Mouse (Mus musculus): ENCODE data around the gene Ube2d1. TPM values are rescaled to one million over a fixed set of nuclear protein-coding genes. Genes with fewer than 3 reads are reported as not detected.
A peak's percentile ranks its signal among the peaks of the same experiment; 100 is the strongest.

The Ube2d1 gene
- polyA plus RNA-seq, 1 experiment: 34.0 TPM

- H3K79me3 ChIP-seq (ENCODE audit: low read depth): no peaks in the 10 kb centered on the region
- no peak overlapping the region for H3K4me3 ChIP-seq (ENCODE audit: insufficient read depth, poor library complexity, severe bottlenecking)
- H3K79me2 ChIP-seq (ENCODE audit: control insufficient read depth, insufficient read depth): no peaks in the 10 kb centered on the region
- H3ac ChIP-seq (ENCODE audit: control insufficient read depth, insufficient read length, low read depth): peak overlapping the region; percentile 39
- H3K36me3 ChIP-seq (ENCODE audit: control insufficient read depth, insufficient read depth): no peaks in the 10 kb centered on the region
- no peaks in the 10 kb centered on the region for H3K27me3 ChIP-seq (ENCODE audit: control insufficient read depth, insufficient read depth, insufficient read length)
- TF ChIP-seq CTCF (IDR thresholded peaks at IDR 0.05; ENCODE audit: control insufficient read depth, insufficient read depth, insufficient read length) (peak; percentile 51), FOSL1 (IDR thresholded peaks at IDR 0.05; ENCODE audit: insufficient read depth, low read length, poor library complexity, severe bottlenecking) (no peak)
These were observed 21.1 kb upstream of the Ube2d1 start for GRCm38 (mm10) chr10:71306190-71306589.

- H3ac ChIP-seq (ENCODE audit: control insufficient read depth, insufficient read length, low read depth): no peak overlapping the region
- TF ChIP-seq USF1 (IDR thresholded peaks at IDR 0.05; ENCODE audit: low read depth) (no peak), CTCF (IDR thresholded peaks at IDR 0.05; ENCODE audit: control insufficient read depth, insufficient read depth, insufficient read length) (peak; percentile 30)
- no peak overlapping the region for H3K4me3 ChIP-seq (ENCODE audit: insufficient read depth, poor library complexity, severe bottlenecking)
- H3K36me3 ChIP-seq (ENCODE audit: control insufficient read depth, insufficient read depth): no peaks in the 10 kb centered on the region
- H3K79me3 ChIP-seq (ENCODE audit: low read depth): no peaks in the 10 kb centered on the region
- no peaks in the 10 kb centered on the region for H3K79me2 ChIP-seq (ENCODE audit: control insufficient read depth, insufficient read depth)
- H3K27me3 ChIP-seq (ENCODE audit: control insufficient read depth, insufficient read depth, insufficient read length): no peaks in the 10 kb centered on the region
These were observed 17.4 kb upstream of the Ube2d1 start for GRCm38 (mm10) chr10:71302490-71302889.

- TF ChIP-seq MYOD1 (IDR thresholded peaks at IDR 0.05; ENCODE audit: control insufficient read depth, insufficient read length, low read depth) (no peak), MYOG (IDR thresholded peaks at IDR 0.05; ENCODE audit: control insufficient read depth, extremely low read depth, insufficient read length) (no peak), MAX (IDR thresholded peaks at IDR 0.05) (no peak), CEBPB (IDR thresholded peaks at IDR 0.05; ENCODE audit: low read depth) (no peak), CTCF (IDR thresholded peaks at IDR 0.05; ENCODE audit: control insufficient read depth, insufficient read depth, insufficient read length) (no peak), USF1 (IDR thresholded peaks at IDR 0.05; ENCODE audit: low read depth) (no peak), FOSL1 (IDR thresholded peaks at IDR 0.05; ENCODE audit: insufficient read depth, low read length, poor library complexity, severe bottlenecking) (no peak)
- H3K36me3 ChIP-seq (ENCODE audit: control insufficient read depth, insufficient read depth): no peaks in the 10 kb centered on the region
- no peak overlapping the region for H3ac ChIP-seq (ENCODE audit: control insufficient read depth, insufficient read length, low read depth)
- H3K4me3 ChIP-seq (ENCODE audit: insufficient read depth, poor library complexity, severe bottlenecking): no peak overlapping the region
- H3K79me2 ChIP-seq (ENCODE audit: control insufficient read depth, insufficient read depth): no peaks in the 10 kb centered on the region
- H3K79me3 ChIP-seq (ENCODE audit: low read depth): no peaks in the 10 kb centered on the region
- H3K27me3 ChIP-seq (ENCODE audit: control insufficient read depth, insufficient read depth, insufficient read length): no peaks in the 10 kb centered on the region
These were observed 15.1 kb upstream of the Ube2d1 start for GRCm38 (mm10) chr10:71300161-71300560.

GRCm38 (mm10) chr10:71293245-71293644, 8.2 kb upstream of the Ube2d1 start:
- no peaks in the 10 kb centered on the region for H3K36me3 ChIP-seq (ENCODE audit: control insufficient read depth, insufficient read depth)
- H3K27me3 ChIP-seq (ENCODE audit: control insufficient read depth, insufficient read depth, insufficient read length): no peaks in the 10 kb centered on the region
- no peaks in the 10 kb centered on the region for H3K79me3 ChIP-seq (ENCODE audit: low read depth)
- H3K4me3 ChIP-seq (ENCODE audit: insufficient read depth, poor library complexity, severe bottlenecking): no peak overlapping the region
- H3K79me2 ChIP-seq (ENCODE audit: control insufficient read depth, insufficient read depth): no peaks in the 10 kb centered on the region
- H3ac ChIP-seq (ENCODE audit: control insufficient read depth, insufficient read length, low read depth): no peak overlapping the region
- TF ChIP-seq CEBPB (IDR thresholded peaks at IDR 0.05; ENCODE audit: low read depth) (no peak), MYOG (IDR thresholded peaks at IDR 0.05; ENCODE audit: control insufficient read depth, extremely low read depth, insufficient read length) (no peak), USF1 (IDR thresholded peaks at IDR 0.05; ENCODE audit: low read depth) (no peak), CTCF (IDR thresholded peaks at IDR 0.05; ENCODE audit: control insufficient read depth, insufficient read depth, insufficient read length) (no peak), MAX (IDR thresholded peaks at IDR 0.05) (no peak), MYOD1 (IDR thresholded peaks at IDR 0.05; ENCODE audit: control insufficient read depth, insufficient read length, low read depth) (no peak), FOSL1 (IDR thresholded peaks at IDR 0.05; ENCODE audit: insufficient read depth, low read length, poor library complexity, severe bottlenecking) (no peak)

GRCm38 (mm10) chr10:71292254-71292653, 7.2 kb upstream of the Ube2d1 start:
- Histone ChIP-seq H3K27me3 (ENCODE audit: control insufficient read depth, insufficient read depth, insufficient read length) (no peaks in the 10 kb centered on the region), H3K79me3 (ENCODE audit: low read depth) (no peaks in the 10 kb centered on the region), H3K36me3 (ENCODE audit: control insufficient read depth, insufficient read depth) (no peaks in the 10 kb centered on the region), H3K4me3 (ENCODE audit: insufficient read depth, poor library complexity, severe bottlenecking) (no peak overlapping the region), H3K79me2 (ENCODE audit: control insufficient read depth, insufficient read depth) (no peaks in the 10 kb centered on the region), H3ac (ENCODE audit: control insufficient read depth, insufficient read length, low read depth) (no peak overlapping the region)
- TF ChIP-seq MAX (IDR thresholded peaks at IDR 0.05) (no peak), MYOG (IDR thresholded peaks at IDR 0.05; ENCODE audit: control insufficient read depth, extremely low read depth, insufficient read length) (no peak), MYOD1 (IDR thresholded peaks at IDR 0.05; ENCODE audit: control insufficient read depth, insufficient read length, low read depth) (peak; percentile 100), CTCF (IDR thresholded peaks at IDR 0.05; ENCODE audit: control insufficient read depth, insufficient read depth, insufficient read length) (no peak)

GRCm38 (mm10) chr10:71291801-71292200, 6.7 kb upstream of the Ube2d1 start:
- Histone ChIP-seq H3K4me3 (ENCODE audit: insufficient read depth, poor library complexity, severe bottlenecking) (no peak overlapping the region), H3K79me3 (ENCODE audit: low read depth) (no peaks in the 10 kb centered on the region)
- TF ChIP-seq USF1 (IDR thresholded peaks at IDR 0.05; ENCODE audit: low read depth) (no peak), MYOD1 (IDR thresholded peaks at IDR 0.05; ENCODE audit: control insufficient read depth, insufficient read length, low read depth) (no peak), MYOG (IDR thresholded peaks at IDR 0.05; ENCODE audit: control insufficient read depth, extremely low read depth, insufficient read length) (no peak), FOSL1 (IDR thresholded peaks at IDR 0.05; ENCODE audit: insufficient read depth, low read length, poor library complexity, severe bottlenecking) (no peak)

More at GRCm38 (mm10) chr10:71291801-71292200, 6.7 kb upstream of the Ube2d1 start:
- no peaks in the 10 kb centered on the region for H3K36me3 ChIP-seq (ENCODE audit: control insufficient read depth, insufficient read depth)
- H3ac ChIP-seq (ENCODE audit: control insufficient read depth, insufficient read length, low read depth): no peak overlapping the region
- no peaks in the 10 kb centered on the region for H3K79me2 ChIP-seq (ENCODE audit: control insufficient read depth, insufficient read depth)
- no peaks in the 10 kb centered on the region for H3K27me3 ChIP-seq (ENCODE audit: control insufficient read depth, insufficient read depth, insufficient read length)

Data from C2C12 (cell line).